ENCODE assay signal across 8 mouse cellular contexts in genomic region chr1:180328794-180329665, GRCm38 (mm10). TPM values are rescaled to one million over a fixed set of nuclear protein-coding genes. Genes with fewer than 3 reads are reported as not detected.
A peak's percentile ranks its signal among the peaks of the same experiment; 100 is the strongest.
DNase-seq lines count a peak whose midpoint lies in the region; ATAC-seq and TF ChIP-seq lines count a peak whose summit lies in the region.

No protein-coding gene starts in this region.

- ATAC-seq in limb, embryonic 15.5 days (ENCODE audit: insufficient number of reproducible peaks, low FRiP score, low TSS enrichment, low read depth), result no peak

- H3K4me3 ChIP-seq in gastrocnemius, adult 2 months, result peak overlapping the region; percentile 91
- peak overlapping the region; percentile 76 for H3K4me3 ChIP-seq in limb, embryonic 15.5 days

- intact Hi-C loops in gastrocnemius, adult 2 months (cut with DNase I), result loop anchor here (1.0 kb wide), 1 partner anchor 55 kb away; no protein-coding TSS in a partner anchor
- intact Hi-C loops in gastrocnemius, postnatal 14 days (cut with DNase I; ENCODE audit: low total_unique reads), result no loop called here

- TF ChIP-seq CTCF in gastrocnemius, adult 2 months (IDR thresholded peaks at IDR 0.05), result peak; percentile 40

- no peaks in the 10 kb centered on the region for H3K9me3 ChIP-seq in limb, embryonic 15.5 days

- peaks cover 47% of the 10 kb centered on the region for H3K4me1 ChIP-seq in limb, embryonic 15.5 days

- H3K9ac ChIP-seq in limb, embryonic 15.5 days, result no peak overlapping the region

- WGBS in limb, embryonic 15.5 days, result 16% methylated on average over 12 of the region's 12 CpGs

- peak; percentile 10 for DNase-seq in gastrocnemius, adult 2 months
- DNase-seq in gastrocnemius, postnatal 14 days, result no peak
- peak; percentile 73 for DNase-seq in adipocyte (ENCODE audit: low spot score)
- peak; percentile 28 for DNase-seq in heart, postnatal 4 days
- DNase-seq in retina, postnatal 1 day, result peak; percentile 60
- DNase-seq in layer of hippocampus, adult 11-12 months (ENCODE audit: low spot score), result no peak
- DNase-seq in spleen, postnatal 14 days (ENCODE audit: low spot score in 2 of 2), result no peak

- peaks cover 7% of the 10 kb centered on the region for H3K36me3 ChIP-seq in limb, embryonic 15.5 days

- peak overlapping the region; percentile 76 for H3K4me2 ChIP-seq in limb, embryonic 15.5 days

- H3K27ac ChIP-seq in gastrocnemius, adult 2 months, result peak overlapping the region; percentile 95
- peak overlapping the region; percentile 87 for H3K27ac ChIP-seq in limb, embryonic 15.5 days

- H3K27me3 ChIP-seq in limb, embryonic 15.5 days, result no peaks in the 10 kb centered on the region

RNA-seq across cellular contexts. Expression of gene Itpkb, which starts 1.3 kb away (rescaled TPM):
- 10 to 100 TPM; 14.7 to 22.7 TPM for total RNA-seq in gastrocnemius, adult 2 months (2021)
- 10 to 100 TPM; 27.6 to 28.6 TPM for total RNA-seq in gastrocnemius, postnatal 14 days (2021)
- total RNA-seq in heart, postnatal 4 days (2021), result 10 to 100 TPM; 62.2 to 67.2 TPM
- polyA plus RNA-seq in limb, embryonic 15.5 days (2015; fragmentation: Nextera tagmentation; extraction: Ambion mirVana), result 12.7 and 15.1 TPM in 2 replicates

Comparison
In these comparisons a context has a peak if more than half of its experiments do, and no peak if none do; other contexts are left out.
1. DNase-seq: peak in gastrocnemius, adult 2 months (single experiment), adipocyte (single experiment), heart, postnatal 4 days (single experiment) and retina, postnatal 1 day (single experiment); none in gastrocnemius, postnatal 14 days (single experiment), layer of hippocampus, adult 11-12 months (single experiment) and spleen, postnatal 14 days (0 of 2).